Mouse (Mus musculus): ENCODE data around the gene Spaar.
"Not testable (repeated sequence)": the region's sequence is repeated elsewhere in the genome, so short reads cannot be mapped to it uniquely, and the experiment has no call there.

Gene Spaar

DNA sequence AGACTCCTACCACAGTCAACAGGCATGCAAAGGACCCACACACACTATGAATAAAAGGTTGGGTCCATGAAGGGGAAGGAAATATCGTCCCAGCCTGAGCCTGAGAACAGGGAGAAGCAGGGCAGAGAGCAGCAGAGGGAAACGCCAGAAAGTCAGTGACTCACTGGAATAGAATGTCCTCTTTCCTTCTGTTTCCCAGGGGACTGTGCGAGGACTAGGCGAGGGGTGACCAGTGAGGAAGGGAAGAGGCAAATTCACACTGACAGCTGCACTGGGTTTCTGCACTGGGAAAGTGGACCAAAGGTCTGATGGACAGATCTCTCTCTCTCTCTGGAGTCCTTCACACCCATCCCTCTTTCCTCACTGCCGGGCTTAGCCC is 1.3 kb upstream of the Spaar start:
- no peak for DNase-seq (ENCODE audit: low spot score in 2 of 2)

DNA sequence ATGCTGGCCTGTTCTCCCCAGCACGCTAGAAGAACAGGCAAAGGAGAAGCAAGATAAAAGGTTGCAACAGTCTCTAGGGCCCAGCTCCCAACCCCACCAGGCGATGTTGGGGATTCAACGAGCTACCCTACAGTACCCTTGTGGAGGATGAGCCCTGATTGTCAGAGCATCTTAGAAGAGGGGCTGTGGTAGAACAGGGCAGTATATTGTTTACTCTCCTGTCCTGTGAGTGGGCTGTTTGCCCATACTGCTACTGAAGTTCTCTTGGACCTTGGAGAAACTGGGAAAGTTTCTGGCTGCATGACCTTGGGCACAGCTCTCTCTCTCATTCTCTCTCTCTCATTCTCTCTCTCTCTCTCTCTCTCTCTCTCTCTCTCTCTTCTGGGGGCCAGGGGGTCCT is 708 bp upstream of the Spaar start:
- DNase-seq (ENCODE audit: low spot score in 2 of 2): no peak

DNA sequence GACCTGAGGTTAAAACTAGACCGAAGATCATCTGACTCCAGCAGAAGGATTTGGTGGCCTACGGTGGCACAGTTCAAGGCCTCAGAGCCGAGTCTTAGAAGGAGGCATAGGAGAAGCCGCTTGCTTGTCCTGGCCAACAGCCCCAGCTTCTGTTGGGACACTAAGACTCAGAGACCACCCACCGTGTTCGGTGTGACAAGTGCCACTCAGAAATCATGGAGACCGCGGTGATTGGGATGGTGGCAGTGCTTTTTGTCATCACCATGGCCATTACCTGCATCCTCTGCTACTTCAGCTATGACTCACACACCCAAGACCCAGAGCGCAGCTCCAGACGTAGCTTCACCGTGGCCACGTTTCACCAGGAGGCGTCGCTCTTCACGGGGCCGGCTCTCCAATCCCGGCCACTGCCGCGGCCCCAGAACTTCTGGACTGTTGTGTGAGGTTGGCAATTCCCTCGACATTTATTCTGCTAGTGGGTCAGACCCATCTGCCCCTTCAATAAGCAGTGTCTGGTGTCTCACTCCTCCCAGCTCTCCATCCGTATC is 990 bp downstream of the Spaar start:
- DNase-seq (ENCODE audit: low spot score in 2 of 2): no peak

DNA sequence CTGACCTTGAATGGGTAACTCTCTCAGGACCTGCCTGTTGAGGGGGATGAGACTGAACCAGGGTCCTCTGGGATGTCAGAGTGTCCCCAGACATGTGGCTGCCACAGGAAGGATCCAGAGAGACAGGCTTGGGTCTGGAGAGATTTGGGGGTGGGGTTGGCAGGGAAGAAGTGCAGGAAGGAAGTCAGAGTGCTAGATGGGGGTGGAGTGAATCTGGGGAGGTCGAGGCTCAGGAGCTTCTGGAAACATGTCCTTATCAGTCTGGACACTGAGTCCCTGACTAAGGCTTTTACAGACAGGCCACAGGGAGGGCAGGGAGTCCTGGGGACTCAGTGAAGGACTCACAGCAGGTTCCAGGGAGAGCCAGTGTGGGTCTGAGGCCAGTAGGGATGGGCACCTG is 2.3 kb downstream of the Spaar start:
- DNase-seq (ENCODE audit: low spot score in 2 of 2): no peak

DNA sequence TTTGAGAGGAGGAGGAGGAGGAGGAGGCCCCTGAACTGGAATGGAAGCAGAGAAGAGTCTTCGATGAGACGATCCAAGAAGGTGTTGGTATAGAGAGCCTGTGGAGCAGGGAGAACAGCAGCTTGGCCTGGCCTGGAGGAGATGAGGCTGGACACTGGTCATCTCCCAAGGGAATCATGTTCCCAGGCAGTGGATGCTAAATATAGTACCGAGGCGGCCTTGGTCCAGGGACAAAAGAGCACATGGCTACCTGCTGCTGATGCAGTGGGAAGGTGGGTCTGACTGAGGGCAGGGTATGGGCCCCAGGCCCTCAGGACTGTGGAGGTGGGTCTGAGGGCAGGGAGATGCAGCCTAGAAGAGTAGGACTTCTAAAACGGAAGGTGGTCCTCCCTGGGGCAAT is 3.4 kb downstream of the Spaar start:
- no peak for DNase-seq (ENCODE audit: low spot score in 2 of 2)

DNA sequence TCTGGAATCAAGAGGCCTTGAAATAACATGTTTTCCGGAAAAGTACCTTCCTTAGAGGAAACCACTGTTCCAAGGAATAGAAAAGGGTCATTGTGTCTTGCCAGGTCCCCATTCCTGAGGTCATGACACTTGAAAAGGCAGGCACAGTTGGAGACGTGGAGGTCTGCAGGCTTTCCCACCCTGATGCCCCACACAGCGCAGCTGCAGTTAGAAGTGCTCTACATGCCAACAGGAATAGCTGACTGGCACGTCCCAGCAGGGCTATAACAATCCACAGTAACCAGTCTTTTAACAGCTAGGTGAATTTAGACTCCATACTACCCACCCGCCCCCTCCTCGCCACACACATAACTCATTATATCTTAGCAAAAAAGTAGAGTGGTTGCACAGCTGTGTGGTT is 7.3 kb downstream of the Spaar start:
- DNase-seq (ENCODE audit: low spot score in 2 of 2): no peak

DNA sequence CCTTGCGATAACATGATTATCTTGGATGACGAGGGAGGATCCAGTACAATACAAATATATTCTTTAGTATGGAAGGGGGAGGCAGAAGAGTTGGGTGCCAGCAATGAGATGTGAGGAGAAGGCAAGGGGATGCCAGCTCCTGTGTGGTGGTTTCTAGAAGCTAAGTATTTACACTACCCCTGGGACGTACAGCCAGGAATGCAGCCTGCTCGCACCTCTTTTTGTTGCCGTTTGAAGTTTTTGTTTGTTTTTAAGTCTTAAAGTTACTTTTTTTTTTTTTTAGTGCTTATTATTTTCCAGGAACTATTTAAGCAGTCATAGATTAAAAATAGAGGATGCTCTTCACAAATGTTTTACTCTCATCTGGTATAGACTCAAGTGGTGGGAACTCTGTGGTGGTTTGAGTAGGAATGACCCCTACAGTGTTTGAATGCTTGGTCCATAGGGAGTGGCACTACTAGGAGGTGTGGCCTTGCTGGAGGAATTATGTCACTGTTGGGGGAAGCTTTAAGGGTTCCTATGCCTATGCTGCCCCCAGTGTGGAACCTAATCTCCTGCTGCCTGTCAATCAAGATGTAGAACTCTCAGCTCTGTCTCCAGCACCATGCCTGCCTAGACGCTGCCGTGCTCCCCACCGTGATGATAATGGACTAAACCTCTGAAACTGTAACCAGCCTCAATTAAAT is 9.3 kb downstream of the Spaar start:
- DNase-seq (ENCODE audit: low spot score in 2 of 2): no peak

DNA sequence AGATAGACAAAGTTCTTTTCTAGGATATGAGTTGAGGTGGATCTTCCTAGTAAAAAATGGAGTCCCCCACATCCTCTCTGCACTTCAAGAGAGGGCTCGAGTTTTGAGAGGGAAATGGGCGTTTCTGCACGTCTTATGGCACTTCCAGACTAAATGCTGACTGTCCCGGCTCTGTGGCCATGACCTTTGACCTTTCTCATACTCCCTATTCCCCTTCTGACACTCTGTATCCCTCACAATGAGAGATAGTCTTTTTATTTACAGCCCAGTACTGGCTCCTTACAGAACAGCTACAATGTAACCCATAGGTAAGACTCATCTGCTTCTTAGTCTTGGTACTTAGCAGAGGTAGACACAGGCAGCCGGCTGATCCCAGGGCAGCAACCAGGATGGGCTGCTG is 11.7 kb downstream of the Spaar start:
- DNase-seq (ENCODE audit: low spot score in 2 of 2): no peak

DNA sequence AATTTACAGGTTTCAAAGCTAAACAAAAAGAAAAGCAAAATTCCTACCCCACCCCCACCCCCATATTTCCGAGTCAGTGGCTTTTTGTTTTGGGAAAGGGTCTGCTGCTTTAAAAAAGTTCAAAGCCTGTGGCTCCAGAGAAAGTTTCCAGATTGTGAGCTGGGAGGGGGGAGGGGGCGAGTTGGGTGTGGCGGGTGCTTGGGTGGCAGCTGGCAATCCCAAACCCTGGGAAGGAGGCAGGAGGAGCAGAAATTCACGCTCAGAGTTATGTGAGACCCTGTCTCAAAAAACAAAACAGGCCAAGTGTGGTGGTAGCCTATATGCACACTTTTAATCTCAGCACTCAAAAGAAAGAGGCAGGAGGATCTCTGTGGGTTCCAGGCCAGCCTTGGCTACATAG is 12.8 kb downstream of the Spaar start:
- no peak for DNase-seq (ENCODE audit: low spot score in 2 of 2)

DNA sequence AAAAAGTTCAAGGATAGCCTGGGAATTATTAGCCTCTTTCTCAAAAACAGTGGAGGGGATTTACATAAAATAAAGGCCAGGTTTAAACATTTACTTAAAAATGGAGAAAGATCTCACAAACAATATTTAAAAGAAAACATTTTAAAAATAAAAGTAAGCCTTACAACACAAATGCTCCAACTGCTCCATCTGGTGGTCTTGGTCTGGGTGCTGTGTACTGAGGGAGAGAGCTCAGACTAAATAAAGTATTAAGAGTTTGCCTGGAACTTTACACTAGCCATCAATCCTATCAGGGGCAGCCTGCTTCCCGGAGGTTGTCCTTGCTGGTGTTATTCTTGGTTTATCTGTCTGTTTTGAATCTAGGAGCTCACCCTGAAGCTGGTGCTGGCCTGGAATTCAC is 13.3 kb downstream of the Spaar start:
- DNase-seq (ENCODE audit: low spot score in 2 of 2): no peak

DNA sequence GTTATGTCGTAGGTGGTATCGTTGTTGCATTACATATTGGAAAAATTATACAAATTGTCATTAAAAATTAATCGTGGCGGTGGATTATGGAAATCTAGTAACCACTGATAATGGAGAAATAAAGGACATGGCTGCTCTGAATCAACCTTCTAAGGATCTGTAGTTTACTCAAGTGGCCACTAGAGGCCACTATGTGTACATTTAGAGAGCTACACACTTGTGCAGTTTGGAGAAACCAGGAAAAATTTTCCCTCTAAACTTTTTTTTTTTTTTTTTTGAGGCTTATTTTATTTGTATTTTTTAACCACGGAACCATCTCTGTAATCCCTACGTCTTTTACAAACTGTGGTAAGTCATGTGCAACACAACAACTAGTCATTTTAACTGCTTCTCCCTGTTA is 15.4 kb downstream of the Spaar start:
- no peak for DNase-seq (ENCODE audit: low spot score in 2 of 2)

DNA sequence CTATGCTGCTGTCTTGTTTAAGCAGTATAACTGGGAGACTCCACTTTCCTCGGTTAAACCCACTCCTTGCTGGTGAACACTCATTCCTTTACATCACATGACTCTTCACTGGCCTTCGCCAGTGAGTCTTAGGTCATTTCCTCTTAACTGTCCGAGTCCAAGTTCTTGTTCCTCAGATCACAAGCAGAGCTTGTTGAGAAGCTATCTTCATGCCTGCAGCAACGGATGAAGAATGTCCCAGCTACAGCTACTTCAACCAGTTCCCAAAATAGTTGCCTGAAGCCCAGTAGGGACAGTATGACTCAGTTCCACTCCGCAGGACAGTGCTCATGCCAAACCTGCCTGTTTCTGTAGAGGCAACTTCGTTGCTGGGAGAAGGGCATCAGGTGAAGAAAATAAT is 27.4 kb downstream of the Spaar start:
- DNase-seq (ENCODE audit: low spot score in 2 of 2): no peak

DNA sequence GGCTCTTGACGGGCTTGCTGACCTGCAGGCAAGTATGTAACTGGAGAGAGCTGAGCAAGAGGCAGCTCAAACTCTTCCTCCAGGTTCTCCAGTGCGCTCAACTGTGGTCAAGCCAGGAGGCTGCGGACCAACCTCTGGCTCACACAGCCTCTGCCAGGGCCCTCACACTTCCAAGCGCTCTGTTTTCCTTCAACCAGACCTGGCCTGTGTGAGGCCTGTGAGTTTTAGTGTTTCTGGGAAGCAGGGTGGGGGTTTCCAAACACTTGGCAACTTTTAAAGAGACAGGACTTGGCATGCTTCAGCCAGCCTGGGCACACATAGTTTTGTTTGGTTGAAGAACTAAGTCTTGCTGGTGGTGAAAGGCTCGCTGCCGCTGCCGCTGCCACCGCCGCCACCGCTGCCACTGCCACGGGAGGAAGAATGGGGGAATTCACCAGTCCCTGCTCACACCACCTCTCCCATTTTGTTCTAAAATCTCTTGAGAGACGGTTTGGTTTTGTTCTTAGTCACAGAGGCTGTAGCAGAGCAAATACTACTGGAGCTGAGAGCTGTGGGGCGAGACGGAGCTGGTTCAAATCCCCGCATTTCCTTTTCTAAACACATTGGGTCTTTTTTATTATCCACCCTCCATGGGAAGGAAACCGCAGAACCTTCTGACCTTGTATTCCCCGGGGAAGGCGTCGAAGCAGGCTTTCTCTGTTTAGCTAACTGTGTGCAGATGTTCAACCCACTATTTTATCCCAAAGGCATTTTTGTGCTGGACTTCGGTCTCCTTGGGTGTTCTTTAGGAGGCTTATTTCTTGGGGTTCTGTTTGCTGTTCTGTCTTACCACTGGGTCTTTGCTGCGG is 30.0 kb downstream of the Spaar start:
- no peak for DNase-seq (ENCODE audit: low spot score in 2 of 2)

DNA sequence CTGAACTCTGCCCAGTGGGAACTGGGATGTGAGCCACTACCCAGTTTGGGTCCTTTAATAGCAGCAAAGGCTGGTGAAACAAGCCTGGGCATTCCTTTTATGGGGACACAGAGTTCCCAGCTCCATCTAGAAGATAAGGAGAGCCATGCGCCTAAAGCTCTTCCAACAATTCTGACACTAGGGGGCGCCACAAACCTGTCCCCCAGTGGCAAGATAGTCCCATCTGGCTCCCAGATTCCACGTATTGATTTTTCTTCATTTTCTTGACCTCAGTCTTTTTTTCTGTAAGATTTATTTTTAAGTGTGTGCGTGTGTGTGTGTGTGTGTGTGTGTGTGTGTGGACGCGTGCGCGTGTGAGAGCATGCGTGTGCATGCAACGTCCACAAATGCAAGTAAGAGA is 30.6 kb downstream of the Spaar start:
- DNase-seq (ENCODE audit: low spot score in 2 of 2): peak in 1 of 2 experiments; percentile 65

DNA sequence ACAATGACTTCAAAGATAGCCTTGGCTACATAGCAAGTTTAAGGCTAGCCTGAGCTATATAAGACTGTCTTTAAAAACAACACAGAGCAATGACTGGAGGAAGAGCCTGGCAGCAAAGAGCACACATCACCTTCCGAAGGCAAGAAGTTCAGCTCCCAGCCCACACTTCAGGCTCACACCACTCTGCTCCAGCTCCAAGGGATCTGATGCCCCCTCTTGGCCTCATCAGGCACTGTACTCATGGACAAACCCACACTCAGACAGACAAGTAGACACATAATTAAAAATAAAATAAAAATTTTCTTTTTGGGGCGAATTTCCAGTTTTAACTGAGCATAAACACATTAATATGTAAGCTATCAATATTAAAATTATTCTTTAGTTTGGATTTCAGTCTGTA is 31.5 kb downstream of the Spaar start:
- no peak for DNase-seq (ENCODE audit: low spot score in 2 of 2)

DNA sequence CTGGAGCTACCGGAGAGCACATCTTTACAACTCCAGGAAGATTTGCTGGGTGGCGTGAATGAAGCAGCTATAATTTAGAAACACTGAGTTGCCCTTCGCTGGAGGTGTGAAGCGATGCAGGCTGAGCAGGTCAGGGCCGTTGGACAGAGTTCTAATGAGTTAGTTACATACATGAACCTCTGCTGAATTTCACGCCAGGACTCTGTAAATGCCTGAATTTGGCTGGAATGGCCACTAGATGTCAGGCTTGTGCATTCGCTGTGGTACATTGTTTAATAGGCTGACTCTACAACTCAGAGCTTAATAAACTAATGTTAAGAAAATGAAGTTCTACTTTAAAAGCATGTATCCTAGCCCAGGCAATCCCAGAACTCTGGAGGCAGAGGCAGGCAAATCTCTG is 33.6 kb downstream of the Spaar start:
- peak; percentile 15 to 65 for DNase-seq (ENCODE audit: low spot score in 2 of 2)

DNA sequence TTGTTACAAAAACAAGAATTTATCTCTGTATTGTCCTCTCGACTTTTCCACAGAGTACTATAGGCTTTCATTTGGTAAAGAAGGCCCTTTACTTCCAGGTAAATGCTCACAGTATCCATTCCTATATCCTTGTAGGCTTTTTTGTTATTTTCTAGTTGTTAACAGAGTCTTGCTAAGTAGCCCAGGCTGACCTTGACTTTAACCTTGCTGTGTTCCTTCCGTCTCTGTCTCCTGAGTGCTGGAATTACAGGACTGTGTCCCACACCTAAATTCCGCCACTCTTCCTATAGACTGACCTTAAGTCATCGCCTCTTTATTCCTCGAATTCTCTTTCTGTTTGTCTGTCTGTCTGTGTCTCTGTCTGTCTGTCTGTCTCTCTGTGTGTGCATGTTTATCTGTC is 38.5 kb downstream of the Spaar start:
- DNase-seq (ENCODE audit: low spot score in 2 of 2): no peak

DNA sequence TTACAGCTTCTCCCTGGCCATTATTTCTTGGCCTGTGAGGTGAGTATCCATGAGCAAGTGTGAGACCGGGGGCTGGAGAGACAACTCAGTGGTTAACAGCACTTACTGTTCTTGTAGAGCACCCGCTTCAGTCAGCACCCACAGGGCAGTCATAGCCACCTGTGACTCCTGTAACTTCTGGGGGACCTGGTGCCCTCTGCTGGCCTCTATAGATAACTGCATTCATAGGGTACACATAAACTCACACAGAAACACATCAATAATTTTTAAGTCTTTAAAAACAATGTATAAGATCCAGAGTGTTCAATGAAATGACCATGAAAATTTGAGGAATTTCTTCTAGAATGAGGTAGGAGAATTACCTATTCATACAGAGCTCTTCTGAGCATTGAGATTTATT is 39.5 kb downstream of the Spaar start:
- DNase-seq (ENCODE audit: low spot score in 2 of 2): no peak

DNA sequence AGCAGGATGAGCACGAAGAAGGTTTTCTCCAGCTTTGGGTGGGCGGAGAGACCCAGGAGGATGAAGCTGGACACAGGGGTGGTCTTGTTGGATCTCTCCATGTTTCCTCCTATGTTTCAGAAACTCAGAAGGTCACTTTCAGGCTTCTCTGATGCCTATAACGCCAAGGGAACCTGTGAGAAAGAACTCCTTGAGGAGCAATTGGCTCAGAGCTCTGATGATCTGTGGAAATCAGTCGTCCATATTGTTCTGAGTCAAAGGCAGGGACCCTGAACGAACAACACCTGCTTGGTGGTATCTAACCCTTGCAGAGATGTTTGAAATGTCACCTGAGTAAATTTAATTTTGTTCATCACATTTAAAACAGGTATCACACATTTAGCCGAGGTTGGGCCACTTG is 41.1 kb downstream of the Spaar start, which contains the start of gene Olfr159:
TSS of gene Olfr159 (minus strand) at position 101 of the 400 bp plus-strand sequence.
- DNase-seq (ENCODE audit: low spot score in 2 of 2): no peak

DNA sequence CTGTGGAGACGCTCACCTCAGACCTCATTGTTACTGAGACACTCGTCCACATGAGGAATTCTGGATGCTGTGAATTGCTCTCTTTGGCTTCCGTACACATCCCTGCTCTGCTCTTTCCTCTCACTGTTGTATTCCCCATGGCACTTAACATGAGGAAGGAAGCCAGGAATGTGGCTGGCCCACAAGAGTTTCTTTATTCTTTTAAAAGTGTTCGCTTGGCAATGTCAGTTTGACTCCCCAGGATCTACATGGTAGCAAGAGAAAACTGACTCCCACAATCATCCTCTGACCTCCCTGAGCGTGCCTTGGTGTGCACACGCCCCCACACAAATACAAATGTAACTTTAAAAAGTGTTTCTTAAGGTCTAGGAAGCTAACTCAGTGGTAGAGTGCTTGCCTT is 41.8 kb downstream of the Spaar start:
- DNase-seq (ENCODE audit: low spot score in 2 of 2): no peak

DNA sequence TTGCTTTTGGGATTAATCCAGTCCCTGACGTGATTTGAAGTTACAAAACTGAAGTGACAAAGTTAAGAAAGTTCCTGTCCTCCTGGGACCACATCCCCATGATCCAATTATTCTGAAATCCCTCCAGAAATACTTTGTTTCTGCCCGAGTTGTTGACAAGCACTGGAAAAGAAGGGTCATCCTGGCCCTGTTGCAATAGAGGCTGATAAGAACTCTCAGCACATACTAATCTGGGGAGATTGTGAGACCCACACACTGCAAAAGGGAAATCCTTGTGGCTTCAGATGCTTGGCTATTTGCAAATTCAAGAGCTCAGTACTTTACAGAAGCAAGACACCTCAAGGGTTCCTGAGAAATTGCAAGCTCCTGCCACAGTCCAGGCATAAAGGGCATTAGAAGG is 42.5 kb downstream of the Spaar start:
- no peak for DNase-seq (ENCODE audit: low spot score in 2 of 2)

DNA sequence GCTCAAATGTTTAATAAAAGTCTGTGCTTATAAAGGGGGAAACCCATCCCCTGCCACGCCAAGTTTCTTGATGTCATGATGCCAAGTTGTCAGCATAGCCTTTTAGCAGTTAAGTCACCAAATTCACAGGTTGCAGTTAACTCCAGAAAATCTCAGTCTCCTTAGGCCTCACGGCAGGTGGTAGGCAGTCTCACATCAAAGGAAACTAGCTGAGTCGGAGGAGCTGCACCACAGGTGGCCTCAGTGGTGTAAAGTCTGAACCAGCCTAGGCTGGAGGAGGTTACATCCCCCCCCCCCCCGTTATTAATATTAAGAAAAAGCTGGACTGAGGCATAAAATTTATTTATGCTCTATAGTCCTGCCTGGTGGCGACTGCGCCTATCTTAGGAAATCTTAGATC is 65.5 kb downstream of the Spaar start:
- no peak for DNase-seq (ENCODE audit: low spot score in 2 of 2)

DNA sequence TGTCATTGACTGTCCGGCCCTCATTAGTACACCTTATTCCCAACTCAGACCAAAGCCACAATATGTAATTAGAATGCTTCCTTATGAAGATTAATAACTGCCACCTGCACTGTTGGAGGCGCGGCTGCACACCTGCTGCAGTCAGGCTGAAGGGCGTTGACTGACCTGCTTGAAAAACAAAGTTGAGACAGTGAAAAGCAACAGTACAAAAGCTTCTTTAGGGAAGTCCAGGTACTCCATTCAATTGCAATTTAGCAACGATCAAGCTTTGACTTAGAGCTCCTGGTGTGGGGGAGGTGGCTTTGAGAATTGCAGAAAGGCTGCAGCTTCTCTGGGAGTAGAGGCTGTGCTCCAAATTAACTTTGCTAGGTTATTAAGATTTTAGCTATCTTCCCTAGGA is 66.0 kb downstream of the Spaar start:
- DNase-seq (ENCODE audit: low spot score in 2 of 2): not testable (repeated sequence)

All from spleen, postnatal 4 days (tissue).